Mouse (Mus musculus) lung, adult 2 months (tissue): ENCODE measurements around the gene Anapc2.

Experiments
- CTCF ChIP-seq: fragments of 200-500 bp; IDR thresholded peaks from 2 replicates; pipeline ENCODE4 v1.5.1; 2011; ENCODE audit warnings: mild to moderate bottlenecking, low read length, control low read depth; ENCODE audit not compliant: insufficient read depth
- POLR2A ChIP-seq: fragments of 200-500 bp; IDR thresholded peaks from 2 replicates; pipeline ENCODE4 v1.6.1; 2011; ENCODE audit warnings: low read depth, mild to moderate bottlenecking, control low read depth, low read length, borderline replicate concordance; ENCODE audit errors: extremely low read depth

GRCm38 (mm10) chr2:25234050-25234449 lies 38.2 kb upstream of the Anapc2 start, which contains the start of gene Slc34a3:
- no peak for TF ChIP-seq CTCF
- TF ChIP-seq POLR2A, result no peak
